Mouse (Mus musculus) CH12.LX (cell line): ENCODE results near the gene Rps12-ps3. TPM values are rescaled to one million over a fixed set of nuclear protein-coding genes. Genes with fewer than 3 reads are reported as not detected.

Experiments
- DNase-seq: peaks from one replicate; pipeline ENCODE4 v3.0.0-alpha.2; 2013; ENCODE audit errors: extremely low read depth
- H3K27ac ChIP-seq: 2 replicates; pipeline ENCODE4 v1.5.1; 2012; ENCODE audit warnings: low read depth, mild to moderate bottlenecking, control low read depth, moderate library complexity; ENCODE audit not compliant: insufficient read depth
- H3K27me3 ChIP-seq: replicated peaks from 2 replicates; pipeline ENCODE3; 2012; ENCODE audit warnings: inconsistent platforms
- H3K36me3 ChIP-seq, 2 experiments: replicated peaks in 1 of 2; 2 replicates each; pipeline versions ENCODE3 to v1.6.1; 2012; ENCODE audit warnings: inconsistent platforms in 1 of 2, low read length in 1 of 2, mild to moderate bottlenecking in 1 of 2, mixed read lengths in 1 of 2, moderate library complexity in 1 of 2; ENCODE audit not compliant: control insufficient read depth in 1 of 2, insufficient read depth in 1 of 2
- H3K4me1 ChIP-seq, 2 experiments: 2 replicates each; pipeline ENCODE4 v1.6.1; 2012; ENCODE audit warnings: inconsistent platforms in 1 of 2, moderate library complexity in 1 of 2; ENCODE audit not compliant: insufficient read depth in 2 of 2, control insufficient read depth in 1 of 2
- H3K4me2 ChIP-seq: 2 replicates; pipeline ENCODE4 v1.6.1; 2012; ENCODE audit warnings: low read depth, mild to moderate bottlenecking, control low read depth; ENCODE audit not compliant: poor library complexity, insufficient read depth, severe bottlenecking
- H3K4me3 ChIP-seq, 3 experiments: fragments of 150-350 bp in 1 of 3; sonication (generic) in 1 of 3; replicated peaks in 1 of 3; 2 replicates each; pipeline versions ENCODE3 to v1.5.1; 2011 to 2012; ENCODE audit warnings: low read depth in 2 of 3, low read length in 2 of 3, mild to moderate bottlenecking in 2 of 3, moderate library complexity in 2 of 3, control low read depth in 1 of 3, improper control_type of control experiment in 1 of 3, inconsistent platforms in 1 of 3, mixed read lengths in 1 of 3; ENCODE audit not compliant: poor library complexity in 1 of 3
- H3K79me2 ChIP-seq: replicated peaks from 2 replicates; pipeline ENCODE4 v1.6.1; 2012; ENCODE audit warnings: mild to moderate bottlenecking, moderate library complexity; ENCODE audit not compliant: control insufficient read depth, poor library complexity, insufficient read depth, severe bottlenecking; ENCODE audit errors: extremely low read depth
- H3K9ac ChIP-seq: 2 replicates; pipeline ENCODE4 v1.6.1; 2012; ENCODE audit warnings: low read depth, mild to moderate bottlenecking, control low read depth, moderate library complexity; ENCODE audit not compliant: insufficient read depth
- H3K9me3 ChIP-seq: replicated peaks from 2 replicates; pipeline ENCODE3; 2012; ENCODE audit warnings: low read length, inconsistent platforms, mixed read lengths
- ELF1 ChIP-seq: IDR thresholded peaks from 2 replicates; pipeline ENCODE4 v1.6.1; 2014; ENCODE audit warnings: low read depth, mild to moderate bottlenecking, inconsistent platforms, low read length, improper control_type of control experiment
- NRF1 ChIP-seq: IDR thresholded peaks from 2 replicates; pipeline ENCODE4 v1.6.1; 2014; ENCODE audit warnings: low read depth, mild to moderate bottlenecking, inconsistent platforms, low read length, improper control_type of control experiment, moderate library complexity
- PAX5 ChIP-seq: IDR thresholded peaks from 2 replicates; pipeline ENCODE4 v1.6.1; 2012; ENCODE audit warnings: low read length, inconsistent platforms, mixed read lengths
- ZNF384 ChIP-seq: IDR thresholded peaks from 2 replicates; pipeline ENCODE4 v1.6.1; 2012; ENCODE audit warnings: low read depth, low read length, improper control_type of control experiment, inconsistent platforms
- dilution Hi-C: fragments of 300-500 bp; cut with MboI; formaldehyde crosslinking; loops from 2 replicates; pipeline ENCODE4 v1.14.3; 2020; ENCODE audit warnings: low sequenced_read_pairs; ENCODE audit not compliant: extremely low pct_unique_long_range_greater_than_20kb, extremely low pct_ligation_motif_present
- in situ Hi-C: fragments of 300-500 bp; cut with MboI; formaldehyde crosslinking; loops from 3 replicates; pipeline ENCODE4 v1.14.3; 2019; ENCODE audit warnings: low sequenced_read_pairs, low pct_ligation_motif_present, low pct_unique_long_range_greater_than_20kb, mixed read lengths
- polyA plus RNA-seq: library from polyadenylated mRNA; unstranded; fragments of >175 nt; gene quantifications from 2 replicates; pipeline ENCODE4 v1.2.1, GENCODE M21; 2012; ENCODE audit warnings: low read depth; ENCODE audit not compliant: insufficient read length
- total RNA-seq, 2 experiments: library from RNA; depleted of rRNA; stranded (reverse); fragments of 300-350 nt in 1 of 2; fragments of >200 nt in 1 of 2; gene quantifications; 2 replicates each; pipeline ENCODE4 v1.2.3; 2012 to 2014

The Rps12-ps3 gene
- total and polyA plus RNA-seq, 3 experiments: 567 to 3,509 (median 1,885) TPM

GRCm38 (mm10) chr19:59371016-59371415 lies 48.9 kb downstream of the Rps12-ps3 start:
- Histone ChIP-seq H3K27ac (no peak overlapping the region), H3K27me3 (no peaks in the 10 kb centered on the region), H3K4me1 (peaks cover 2 to 6% of the 10 kb centered on the region in 2 experiments; a peak in 2 of 4 replicates), H3K36me3 (no peaks in the 10 kb centered on the region), H3K79me2 (no peaks in the 10 kb centered on the region), H3K9me3 (peaks cover 5% of the 10 kb centered on the region), H3K9ac (no peak overlapping the region), H3K4me3 (no peak overlapping the region), H3K4me2 (no peak overlapping the region)
- dilution Hi-C loops (no loop called here), in situ Hi-C loops (no loop called here)
- no peak for TF ChIP-seq ZNF384
- no peak for TF ChIP-seq ELF1
- TF ChIP-seq PAX5: no peak
- TF ChIP-seq NRF1: no peak
- DNase-seq: no peak

Other genes starting within 250 kb of the Rps12-ps3 start
- gene Shtn1, start 246.2 kb upstream of the Rps12-ps3 start, total RNA-seq (2012; rRNA removed): 6.4 and 9.1 TPM in 2 replicates
- 12.1 and 14.2 TPM in 2 replicates for gene Shtn1, start 246.2 kb upstream of the Rps12-ps3 start, total RNA-seq (2014; rRNA removed)
- 20.9 and 21.7 TPM in 2 replicates for gene Shtn1, start 246.2 kb upstream of the Rps12-ps3 start, polyA plus RNA-seq
- not detected in 2 replicates for gene Vax1, start 152.2 kb upstream of the Rps12-ps3 start, total RNA-seq (2012; rRNA removed)
- gene Vax1, start 152.2 kb upstream of the Rps12-ps3 start, total RNA-seq (2014; rRNA removed): not detected in 2 replicates
- gene Vax1, start 152.2 kb upstream of the Rps12-ps3 start, polyA plus RNA-seq: not detected in 2 replicates
- gene Kcnk18, start 103.1 kb upstream of the Rps12-ps3 start, total RNA-seq (2012; rRNA removed): not detected in 2 replicates
- not detected in 2 replicates for gene Kcnk18, start 103.1 kb upstream of the Rps12-ps3 start, total RNA-seq (2014; rRNA removed)
- gene Kcnk18, start 103.1 kb upstream of the Rps12-ps3 start, polyA plus RNA-seq: not detected in 2 replicates
- gene Slc18a2, start 61.4 kb upstream of the Rps12-ps3 start, total RNA-seq (2012; rRNA removed): 0.04 TPM in 2 replicates
- gene Slc18a2, start 61.4 kb upstream of the Rps12-ps3 start, total RNA-seq (2014; rRNA removed): not detected in 2 replicates
- gene Slc18a2, start 61.4 kb upstream of the Rps12-ps3 start, polyA plus RNA-seq: 0.50 and 0.86 TPM in 2 replicates
- 14.5 and 15.7 TPM in 2 replicates for gene Pdzd8, start 23.5 kb downstream of the Rps12-ps3 start, total RNA-seq (2012; rRNA removed)
- gene Pdzd8, start 23.5 kb downstream of the Rps12-ps3 start, total RNA-seq (2014; rRNA removed): 20.2 and 21.4 TPM in 2 replicates
- 19.9 and 22.8 TPM in 2 replicates for gene Pdzd8, start 23.5 kb downstream of the Rps12-ps3 start, polyA plus RNA-seq
- not detected in 2 replicates for gene Emx2, start 136.1 kb downstream of the Rps12-ps3 start, total RNA-seq (2012; rRNA removed)
- gene Emx2, start 136.1 kb downstream of the Rps12-ps3 start, total RNA-seq (2014; rRNA removed): not detected in 2 replicates
- not detected in 2 replicates for gene Emx2, start 136.1 kb downstream of the Rps12-ps3 start, polyA plus RNA-seq